Mouse (Mus musculus) kidney, embryonic 16.5 days (tissue): ENCODE results near the gene Vmn2r27. TPM values are rescaled to one million over a fixed set of nuclear protein-coding genes. Genes with fewer than 3 reads are reported as not detected.

Experiments
- ATAC-seq: fragments of 200-750 bp; cut with Nextera tagmentation; 2 replicates; pipeline ENCODE4 v1.8.0; 2017; ENCODE audit warnings: moderate TSS enrichment; ENCODE audit not compliant: low FRiP score, low TSS enrichment
- H3K27ac ChIP-seq: fragments of 300-500 bp; sonication (generic); 2 replicates; pipeline ENCODE4 v1.5.1; 2014; ENCODE audit warnings: low read length
- H3K27me3 ChIP-seq: fragments of 300-500 bp; sonication (generic); 2 replicates; pipeline ENCODE4 v1.6.1; 2014; ENCODE audit warnings: low read length, control low read depth, mixed read lengths; ENCODE audit not compliant: insufficient read depth
- H3K36me3 ChIP-seq: fragments of 300-500 bp; sonication (generic); 2 replicates; pipeline ENCODE4 v1.6.1; 2014; ENCODE audit warnings: low read length, control low read depth, mixed read lengths; ENCODE audit not compliant: insufficient read depth
- H3K4me1 ChIP-seq: fragments of 300-500 bp; sonication (generic); 2 replicates; pipeline ENCODE4 v1.6.1; 2014; ENCODE audit warnings: low read length, control low read depth, mixed read lengths; ENCODE audit not compliant: insufficient read depth
- H3K4me2 ChIP-seq: fragments of 300-500 bp; sonication (generic); replicated peaks from 2 replicates; pipeline ENCODE4 v1.6.1; 2014; ENCODE audit warnings: low read depth, low read length
- H3K4me3 ChIP-seq: fragments of 300-500 bp; sonication (generic); 2 replicates; pipeline ENCODE4 v1.5.1; 2014; ENCODE audit warnings: mild to moderate bottlenecking, low read length
- H3K9ac ChIP-seq: fragments of 300-500 bp; sonication (generic); replicated peaks from 2 replicates; pipeline ENCODE4 v1.6.1; 2014; ENCODE audit warnings: low read length
- H3K9me3 ChIP-seq: fragments of 300-500 bp; sonication (generic); 2 replicates; pipeline ENCODE4 v1.6.1; 2016; ENCODE audit warnings: low read length, control low read depth
- WGBS: fragments of 180-500 bp; shearing (Covaris S2); extraction: QIAGEN DNeasy Blood & Tissue Kit; methylation state at CpG from one replicate; pipeline ENCODE4 v1.1.7; 2014; 5-methylcytosine and 5-hydroxymethylcytosine counted together
- polyA plus RNA-seq: library from polyadenylated mRNA; unstranded; fragments of >200 nt; fragmentation: Nextera tagmentation; extraction: Ambion mirVana; gene quantifications from 2 replicates; pipeline ENCODE4 v1.2.1, GENCODE M21; 2015

The Vmn2r27 gene
- not detected in 2 replicates for polyA plus RNA-seq

DNA sequence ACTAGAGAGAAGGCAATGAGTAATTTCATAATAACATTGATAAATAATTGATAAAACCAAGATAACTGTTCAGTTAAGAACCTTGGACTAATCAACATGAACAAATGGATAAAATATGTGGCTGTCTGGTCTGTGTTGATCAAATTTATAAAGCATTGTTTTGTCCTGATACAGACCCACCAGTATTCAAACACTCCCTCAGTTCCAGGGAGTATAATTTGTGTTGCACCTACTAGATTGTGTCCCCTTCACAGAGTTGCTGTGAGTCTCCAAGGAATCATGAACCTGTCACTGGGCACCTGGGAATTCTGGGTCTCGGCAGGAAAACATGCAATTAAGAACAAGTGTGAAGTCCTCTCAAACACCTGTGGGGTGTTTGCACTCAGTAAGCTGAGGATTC lies at the start of gene Vmn2r27:
Gene Vmn2r27, minus strand, starts transcription at position 101 of the 400 bp plus-strand sequence.
- no peak for ATAC-seq
- no peaks in the 10 kb centered on the region for H3K9me3 ChIP-seq
- no peaks in the 10 kb centered on the region for H3K36me3 ChIP-seq
- H3K27me3 ChIP-seq: no peaks in the 10 kb centered on the region
- no peak within 1 kb of the TSS for H3K9ac ChIP-seq
- H3K27ac ChIP-seq: no peak within 1 kb of the TSS
- 63% methylated on average over 1 of the region's 1 CpGs for WGBS
- no peaks in the 10 kb centered on the region for H3K4me1 ChIP-seq
- H3K4me2 ChIP-seq: no peak within 1 kb of the TSS
- no peak within 1 kb of the TSS for H3K4me3 ChIP-seq

DNA sequence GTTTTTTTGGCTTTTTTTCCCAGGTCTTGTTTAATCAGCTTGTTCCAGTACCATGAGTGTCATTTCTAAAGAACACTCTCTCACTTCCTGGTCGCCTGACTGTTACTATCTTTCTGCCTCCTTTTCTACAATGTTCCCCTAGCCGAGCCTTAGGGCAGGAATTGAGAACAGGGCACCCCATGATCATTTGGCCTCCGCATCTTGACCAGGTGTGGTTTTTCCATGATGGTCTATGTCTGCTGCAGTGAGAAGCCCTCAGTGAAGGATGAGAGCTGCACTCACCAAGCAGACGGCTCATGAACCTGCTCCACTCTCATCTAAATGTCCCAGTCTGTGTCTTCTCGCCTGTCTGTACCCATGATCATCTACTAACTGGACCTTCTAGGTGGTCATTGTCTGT lies 46.6 kb upstream of the Vmn2r27 start:
- no peak for ATAC-seq

DNA sequence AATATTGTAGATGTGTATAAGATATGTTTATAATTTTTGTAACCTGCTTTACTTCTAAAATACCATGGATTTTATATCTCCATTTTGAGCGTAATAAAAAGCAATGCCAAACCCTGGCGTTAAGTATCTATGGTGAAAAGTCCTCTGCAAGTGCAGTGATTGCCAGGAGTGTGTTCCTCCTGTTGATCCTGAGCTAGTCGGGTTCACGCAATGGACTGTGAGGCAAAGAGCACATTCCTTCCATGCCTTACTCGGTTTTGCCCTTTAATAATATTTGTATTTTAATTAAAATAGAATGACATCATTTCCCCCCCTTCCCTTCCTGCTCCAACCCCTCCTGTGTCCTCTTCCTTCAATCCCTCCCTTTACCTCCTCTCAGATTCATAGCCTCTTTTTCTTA lies 46.0 kb upstream of the Vmn2r27 start:
- Histone ChIP-seq H3K4me2 (no peak overlapping the region), H3K9me3 (no peaks in the 10 kb centered on the region), H3K36me3 (no peaks in the 10 kb centered on the region), H3K27ac (no peak overlapping the region), H3K9ac (no peak overlapping the region), H3K27me3 (no peaks in the 10 kb centered on the region), H3K4me3 (no peak overlapping the region), H3K4me1 (no peaks in the 10 kb centered on the region)
- no peak for ATAC-seq
- WGBS: 66% methylated on average over 5 of the region's 5 CpGs

More for the DNA sequence above, 46.6 kb upstream of the Vmn2r27 start:
- Histone ChIP-seq H3K4me2 (no peak overlapping the region), H3K4me3 (no peak overlapping the region), H3K9me3 (no peaks in the 10 kb centered on the region), H3K27ac (no peak overlapping the region), H3K27me3 (no peaks in the 10 kb centered on the region), H3K4me1 (no peaks in the 10 kb centered on the region), H3K9ac (no peak overlapping the region), H3K36me3 (no peaks in the 10 kb centered on the region)
- WGBS: 82% methylated on average over 5 of the region's 5 CpGs

DNA sequence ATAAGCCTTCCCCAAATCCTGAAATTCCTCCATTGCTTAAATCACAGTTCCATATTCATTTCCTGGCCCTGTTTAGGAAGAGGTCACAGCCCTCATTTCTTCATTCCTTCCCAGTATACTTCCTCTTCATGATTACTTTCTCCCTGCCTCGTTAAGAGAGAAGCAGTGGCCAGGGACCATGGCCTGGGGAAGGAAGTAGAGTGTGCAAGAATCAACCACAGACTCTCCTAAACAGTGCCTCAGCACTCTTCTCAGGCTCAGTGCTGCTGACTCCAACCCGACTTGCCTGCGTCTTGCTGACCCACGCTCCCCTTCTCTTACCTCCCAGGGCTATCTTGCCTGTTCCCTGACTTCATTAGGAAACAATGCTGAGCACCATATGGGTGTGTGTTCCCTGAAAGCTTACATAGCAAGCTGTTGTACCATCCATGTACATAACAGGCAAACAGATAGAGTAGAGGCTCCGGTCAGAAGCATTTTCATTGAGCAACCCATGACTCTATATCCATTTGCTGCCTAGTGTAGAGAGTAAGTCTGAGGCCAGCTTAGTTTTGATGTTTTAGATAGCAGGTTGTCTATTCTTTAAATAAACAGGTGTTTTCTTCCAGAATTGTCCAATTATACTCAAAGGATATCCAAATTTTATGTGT lies 41.7 kb upstream of the Vmn2r27 start:
- Histone ChIP-seq H3K27me3 (no peaks in the 10 kb centered on the region), H3K9ac (no peak overlapping the region), H3K4me1 (no peaks in the 10 kb centered on the region), H3K9me3 (no peaks in the 10 kb centered on the region), H3K36me3 (no peaks in the 10 kb centered on the region), H3K27ac (no peak overlapping the region), H3K4me2 (no peak overlapping the region), H3K4me3 (no peak overlapping the region)
- ATAC-seq: no peak
- 77% methylated on average over 5 of the region's 5 CpGs for WGBS

DNA sequence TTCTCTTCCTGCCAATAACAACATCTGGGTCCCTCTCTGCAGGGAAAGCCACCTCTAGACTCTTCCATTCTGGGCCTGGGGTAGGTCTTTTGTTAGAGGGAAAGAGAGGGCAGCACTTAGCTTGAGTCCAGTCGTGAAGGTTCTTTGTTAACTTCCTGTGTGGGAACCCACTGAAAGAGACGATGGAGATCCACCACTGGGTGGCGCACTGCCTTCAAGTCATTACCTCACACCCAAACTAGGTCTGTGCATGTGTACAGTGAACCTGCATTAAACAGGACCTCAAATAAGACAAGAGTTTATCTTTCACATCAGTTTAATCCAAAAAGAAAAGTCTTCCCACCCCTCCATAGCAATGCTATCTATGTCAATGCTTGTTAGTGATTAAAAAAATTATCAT lies 31.0 kb upstream of the Vmn2r27 start:
- H3K36me3 ChIP-seq: no peaks in the 10 kb centered on the region
- 6% methylated on average over 3 of the region's 3 CpGs for WGBS
- no peak overlapping the region for H3K4me2 ChIP-seq
- H3K4me1 ChIP-seq: no peaks in the 10 kb centered on the region
- peak; percentile 67; the same call in 1 of the 2 replicates for ATAC-seq
- no peaks in the 10 kb centered on the region for H3K27me3 ChIP-seq
- no peaks in the 10 kb centered on the region for H3K9me3 ChIP-seq
- no peak overlapping the region for H3K4me3 ChIP-seq
- H3K27ac ChIP-seq: no peak overlapping the region
- H3K9ac ChIP-seq: no peak overlapping the region

DNA sequence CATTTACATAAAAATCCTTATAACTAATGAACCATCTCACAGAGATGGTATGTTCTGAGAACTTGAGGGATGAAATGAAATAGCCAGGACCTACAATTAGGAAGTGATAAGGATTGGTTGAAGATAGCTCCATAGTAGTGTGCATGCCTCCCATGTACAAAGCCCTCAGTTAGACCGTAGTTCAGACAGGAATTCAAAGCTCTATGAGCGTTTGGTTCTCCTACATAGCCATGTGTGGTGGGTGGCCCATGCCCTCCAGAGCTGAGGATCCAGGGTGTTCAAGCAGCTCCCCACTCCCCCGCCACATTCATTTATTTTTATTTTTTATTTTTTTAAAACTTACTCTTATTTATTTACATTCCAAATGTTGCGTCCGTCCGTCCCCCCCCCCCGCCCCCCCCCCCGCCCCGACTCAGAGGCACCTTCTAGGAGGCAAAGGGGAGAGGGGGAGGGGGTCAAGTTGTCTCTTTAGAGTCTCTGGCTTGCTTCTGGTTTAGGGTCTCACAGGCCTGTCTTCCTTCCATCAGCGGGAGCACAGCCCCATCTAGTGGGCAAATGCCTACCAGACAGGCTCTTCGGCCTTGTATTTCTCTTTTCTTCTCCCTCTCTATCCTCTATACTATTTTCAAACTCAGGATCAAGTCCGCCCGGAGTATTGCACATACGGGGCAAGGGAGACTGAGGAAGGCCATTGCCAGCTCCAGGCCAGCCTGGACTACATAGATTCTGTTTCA lies 28.7 kb upstream of the Vmn2r27 start:
- 21% methylated on average over 12 of the region's 14 CpGs for WGBS
- H3K4me1 ChIP-seq: no peaks in the 10 kb centered on the region
- no peaks in the 10 kb centered on the region for H3K9me3 ChIP-seq
- no peaks in the 10 kb centered on the region for H3K27me3 ChIP-seq
- H3K36me3 ChIP-seq: no peaks in the 10 kb centered on the region
- H3K27ac ChIP-seq: no peak overlapping the region
- peak; percentile 82 for ATAC-seq
- H3K4me2 ChIP-seq: no peak overlapping the region
- H3K9ac ChIP-seq: no peak overlapping the region; the same call in 1 of the 2 replicates
- no peak overlapping the region for H3K4me3 ChIP-seq

DNA sequence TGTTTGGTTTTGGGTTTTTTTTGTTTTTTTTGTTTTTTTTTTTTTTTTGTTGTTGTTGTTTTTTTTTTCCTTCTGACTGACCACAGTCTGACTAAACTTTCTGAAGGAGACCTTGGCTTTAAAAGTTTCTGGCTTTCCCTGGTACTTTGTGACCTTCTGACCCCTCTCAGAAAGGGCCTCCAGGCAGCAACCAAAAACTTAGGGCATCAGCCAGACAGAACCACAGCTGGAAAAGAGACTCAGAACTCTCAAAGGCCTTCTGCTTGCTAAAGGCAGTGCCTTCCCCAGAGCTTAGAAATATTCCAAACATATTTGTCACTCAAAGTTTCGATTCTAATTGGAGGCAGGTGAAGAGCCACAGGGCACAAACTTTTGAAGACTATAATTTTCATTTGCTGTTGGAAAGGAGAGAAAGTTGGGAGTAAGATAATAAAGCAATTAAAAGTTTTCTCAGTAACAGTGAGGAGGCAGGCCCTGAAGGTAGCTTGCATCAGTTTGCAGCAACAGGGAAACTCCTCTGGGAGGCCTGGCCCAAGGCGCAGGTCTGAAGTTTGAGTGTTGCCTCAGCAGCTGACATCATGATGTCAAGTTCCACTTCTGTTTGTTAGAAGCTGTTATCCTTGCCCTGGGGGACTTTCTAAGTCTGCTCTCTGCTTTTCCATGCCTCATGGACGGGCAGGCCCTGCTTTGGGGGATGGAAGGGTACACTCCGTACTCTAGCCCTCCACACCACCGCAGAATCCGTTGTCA lies 24.2 kb upstream of the Vmn2r27 start:
- ATAC-seq: no peak
- 74% methylated on average over 6 of the region's 6 CpGs for WGBS
- no peaks in the 10 kb centered on the region for H3K27me3 ChIP-seq
- H3K4me1 ChIP-seq: no peaks in the 10 kb centered on the region
- no peak overlapping the region for H3K4me2 ChIP-seq
- no peak overlapping the region for H3K9ac ChIP-seq
- H3K9me3 ChIP-seq: no peaks in the 10 kb centered on the region
- H3K36me3 ChIP-seq: no peaks in the 10 kb centered on the region
- H3K27ac ChIP-seq: no peak overlapping the region
- H3K4me3 ChIP-seq: no peak overlapping the region

DNA sequence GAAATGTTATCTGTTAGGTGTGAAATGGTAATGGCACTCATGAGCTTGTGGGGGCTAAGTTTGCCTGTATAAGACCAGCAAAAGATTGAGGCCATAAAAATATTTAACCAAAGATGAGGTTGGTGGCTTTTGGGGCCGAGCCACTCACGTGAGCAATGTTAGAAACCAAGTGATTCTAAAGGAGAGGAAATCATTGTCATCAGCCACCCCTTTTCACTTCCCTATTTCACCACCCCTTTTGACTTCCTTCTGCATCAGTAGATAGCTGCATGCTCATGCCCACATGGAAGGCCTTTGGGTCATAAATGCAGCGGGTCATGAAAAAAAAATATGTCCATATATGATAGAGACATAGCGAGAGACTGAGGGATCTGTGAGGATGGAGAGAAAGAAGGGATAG lies 29.5 kb downstream of the Vmn2r27 start:
- no peak overlapping the region for H3K4me2 ChIP-seq
- H3K9ac ChIP-seq: no peak overlapping the region
- WGBS: 81% methylated on average over 4 of the region's 4 CpGs
- no peaks in the 10 kb centered on the region for H3K4me1 ChIP-seq
- no peaks in the 10 kb centered on the region for H3K9me3 ChIP-seq
- H3K27me3 ChIP-seq: no peaks in the 10 kb centered on the region
- no peaks in the 10 kb centered on the region for H3K36me3 ChIP-seq
- H3K27ac ChIP-seq: no peak overlapping the region
- no peak overlapping the region for H3K4me3 ChIP-seq
- ATAC-seq: no peak

DNA sequence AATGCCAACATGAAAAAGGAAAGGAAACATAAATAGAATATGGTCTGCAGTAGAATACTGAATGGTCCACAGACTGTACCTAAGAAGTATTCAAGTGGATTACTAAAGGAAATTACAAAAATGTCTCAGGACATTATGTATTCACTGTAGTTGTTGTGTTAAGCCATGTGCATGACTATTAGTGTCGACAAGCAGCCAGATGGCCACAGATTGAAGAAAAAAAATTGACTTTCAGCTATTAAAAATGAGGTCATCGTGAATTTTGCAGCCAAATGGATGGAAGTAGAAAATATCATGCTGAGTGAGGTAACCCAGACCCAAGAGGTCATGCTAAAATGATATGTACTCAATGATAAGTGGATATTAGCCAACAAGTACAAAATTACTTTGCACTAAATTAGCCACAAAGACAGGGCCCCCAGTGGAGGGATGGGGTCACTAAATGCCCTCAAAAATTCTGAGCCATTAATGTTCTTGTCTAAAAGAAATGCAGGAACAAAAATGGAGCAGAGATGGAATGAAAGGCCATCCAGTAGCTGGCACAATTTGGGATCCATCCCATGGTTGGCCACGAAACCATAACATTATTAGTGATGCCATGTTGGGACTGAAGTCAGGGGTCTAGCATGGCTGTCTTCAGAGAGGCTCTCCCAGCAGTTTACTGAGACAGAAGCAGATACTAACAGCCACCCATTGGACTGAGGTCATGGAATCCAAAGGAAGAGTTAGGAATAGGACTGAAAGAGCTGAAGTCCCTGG lies 63.0 kb downstream of the Vmn2r27 start:
- H3K27me3 ChIP-seq: no peaks in the 10 kb centered on the region
- H3K9me3 ChIP-seq: no peaks in the 10 kb centered on the region
- H3K9ac ChIP-seq: no peak overlapping the region
- 83% methylated on average over 3 of the region's 3 CpGs for WGBS
- no peak for ATAC-seq
- no peak overlapping the region for H3K4me3 ChIP-seq
- H3K4me2 ChIP-seq: no peak overlapping the region
- no peaks in the 10 kb centered on the region for H3K36me3 ChIP-seq
- H3K27ac ChIP-seq: no peak overlapping the region
- no peaks in the 10 kb centered on the region for H3K4me1 ChIP-seq
